25 mouse cellular contexts compared by ENCODE assay signal in genomic region chr5:38106807-38107206, GRCm38 (mm10). TPM values are rescaled to one million over a fixed set of nuclear protein-coding genes. Genes with fewer than 3 reads are reported as not detected.
DNase-seq lines count a peak whose midpoint lies in the region; ATAC-seq and TF ChIP-seq lines count a peak whose summit lies in the region.
"Had no signal": no experiment of that assay in that cellular context is flagged by ENCODE, and none has a peak within 500 bp of the region (broad histone marks: within the 10 kb centered on the region; RNA-seq: fewer than 3 reads in every experiment).

No protein-coding gene starts in this region.

- no peak for TF ChIP-seq POLR2A in lung, adult 2 months (IDR thresholded peaks at IDR 0.05; ENCODE audit: borderline replicate concordance, extremely low read depth, low read depth, low read length)

- WGBS in hindbrain, embryonic 15.5 days = 88% methylated on average over 10 of the region's 10 CpGs
- 86% methylated on average over 10 of the region's 10 CpGs for WGBS in hindbrain, embryonic 16.5 days
- 56% methylated on average over 10 of the region's 10 CpGs for WGBS in limb, embryonic 13.5 days
- WGBS in neural tube, embryonic 13.5 days = 69% methylated on average over 10 of the region's 10 CpGs
- 90% methylated on average over 10 of the region's 10 CpGs for WGBS in lung, adult 2 months

- no peak for DNase-seq in lung, adult 2 months
- DNase-seq in gastrocnemius, postnatal 14 days = no peak
- DNase-seq: adrenal gland, adult 2 months; adrenal gland, postnatal 25 days; cerebellum, adult 11-12 months; cerebellum, adult 8-10 months; cerebellum, postnatal 36 days; gastrocnemius, postnatal 36 days; heart, adult 2 months; heart, postnatal 14 days; heart, postnatal 4 days had no signal

- no peak overlapping the region for H3K4me3 ChIP-seq in hindbrain, embryonic 15.5 days
- H3K4me3 ChIP-seq in hindbrain, embryonic 16.5 days (ENCODE audit: low read length) = no peak overlapping the region
- H3K4me3 ChIP-seq in limb, embryonic 13.5 days = no peak overlapping the region
- H3K4me3 ChIP-seq in neural tube, embryonic 13.5 days = no peak overlapping the region
- H3K4me3 ChIP-seq in lung, adult 2 months (replicated peaks; ENCODE audit: extremely low read depth, low read depth, low read length) = no peak overlapping the region
- H3K4me3 ChIP-seq: embryonic facial prominence, embryonic 10.5 days; embryonic facial prominence, embryonic 13.5 days; erythroblast, embryonic 14.5 days; forebrain, embryonic 12.5 days; forebrain, embryonic 15.5 days; heart, adult 2 months; heart, embryonic 10.5 days; heart, embryonic 13.5 days; hindbrain, embryonic 12.5 days had no signal

- H3K27me3 ChIP-seq in hindbrain, embryonic 15.5 days = no peaks in the 10 kb centered on the region
- no peaks in the 10 kb centered on the region for H3K27me3 ChIP-seq in hindbrain, embryonic 16.5 days (replicated peaks; ENCODE audit: control insufficient read depth, insufficient read depth, low read length)
- H3K27me3 ChIP-seq in limb, embryonic 13.5 days = no peaks in the 10 kb centered on the region
- H3K27me3 ChIP-seq in neural tube, embryonic 13.5 days = no peaks in the 10 kb centered on the region
- H3K27me3 ChIP-seq: embryonic facial prominence, embryonic 13.5 days; forebrain, embryonic 12.5 days; forebrain, embryonic 15.5 days; heart, embryonic 13.5 days; hindbrain, embryonic 12.5 days had no signal

- intact Hi-C loops in gastrocnemius, postnatal 14 days (cut with DNase I; ENCODE audit: low total_unique reads) = no loop called here

- no peak overlapping the region for H3K4me2 ChIP-seq in hindbrain, embryonic 15.5 days
- no peak overlapping the region for H3K4me2 ChIP-seq in hindbrain, embryonic 16.5 days (ENCODE audit: low read length)
- H3K4me2 ChIP-seq in limb, embryonic 13.5 days (replicated peaks) = peak overlapping the region; percentile 23
- no peak overlapping the region for H3K4me2 ChIP-seq in neural tube, embryonic 13.5 days
- H3K4me2 ChIP-seq: embryonic facial prominence, embryonic 13.5 days; forebrain, embryonic 12.5 days; forebrain, embryonic 15.5 days; heart, embryonic 13.5 days; hindbrain, embryonic 12.5 days had no signal

- peaks cover 6% of the 10 kb centered on the region; the same call in 1 of the 2 replicates for H3K36me3 ChIP-seq in hindbrain, embryonic 15.5 days
- peaks cover 7% of the 10 kb centered on the region; the same call in 1 of the 2 replicates for H3K36me3 ChIP-seq in hindbrain, embryonic 16.5 days (ENCODE audit: control insufficient read depth, insufficient read depth, low read length)
- H3K36me3 ChIP-seq in limb, embryonic 13.5 days = peaks cover 40% of the 10 kb centered on the region
- H3K36me3 ChIP-seq in neural tube, embryonic 13.5 days = peaks cover 20% of the 10 kb centered on the region

- H3K9ac ChIP-seq in hindbrain, embryonic 15.5 days = no peak overlapping the region
- no peak overlapping the region for H3K9ac ChIP-seq in hindbrain, embryonic 16.5 days (ENCODE audit: low read depth, low read length)
- no peak overlapping the region for H3K9ac ChIP-seq in limb, embryonic 13.5 days
- no peak overlapping the region for H3K9ac ChIP-seq in neural tube, embryonic 13.5 days
- H3K9ac ChIP-seq: embryonic facial prominence, embryonic 13.5 days; forebrain, embryonic 12.5 days; forebrain, embryonic 15.5 days; heart, embryonic 13.5 days; hindbrain, embryonic 12.5 days had no signal

- H3K9me3 ChIP-seq in hindbrain, embryonic 15.5 days = no peaks in the 10 kb centered on the region
- no peaks in the 10 kb centered on the region for H3K9me3 ChIP-seq in hindbrain, embryonic 16.5 days (ENCODE audit: control insufficient read depth, low read length)
- no peaks in the 10 kb centered on the region; the same call in 1 of the 2 replicates for H3K9me3 ChIP-seq in limb, embryonic 13.5 days
- H3K9me3 ChIP-seq in neural tube, embryonic 13.5 days = no peaks in the 10 kb centered on the region
- H3K9me3 ChIP-seq: embryonic facial prominence, embryonic 10.5 days; embryonic facial prominence, embryonic 13.5 days; forebrain, embryonic 12.5 days; forebrain, embryonic 15.5 days; heart, embryonic 10.5 days; heart, embryonic 13.5 days; hindbrain, embryonic 12.5 days had no signal

- ATAC-seq in hindbrain, embryonic 15.5 days (ENCODE audit: low FRiP score, low read depth) = no peak
- no peak for ATAC-seq in hindbrain, embryonic 16.5 days
- no peak; the same call in 1 of the 2 replicates for ATAC-seq in limb, embryonic 13.5 days (ENCODE audit: low FRiP score, low read depth)
- peak; percentile 64; the same call in 1 of the 2 replicates for ATAC-seq in neural tube, embryonic 13.5 days (ENCODE audit: low read depth)
- ATAC-seq: CD4-positive, CD25-positive, alpha-beta regulatory T cell, adult 4 months; forebrain, embryonic 15.5 days; inflammation-experienced regulatory T-cells, adult 6 months had no signal

- no peaks in the 10 kb centered on the region for H3K4me1 ChIP-seq in hindbrain, embryonic 15.5 days (replicated peaks)
- H3K4me1 ChIP-seq in hindbrain, embryonic 16.5 days (ENCODE audit: control insufficient read depth, insufficient read depth, low read depth, low read length) = no peaks in the 10 kb centered on the region
- H3K4me1 ChIP-seq in limb, embryonic 13.5 days = peaks cover 26% of the 10 kb centered on the region
- peaks cover 29% of the 10 kb centered on the region; the same call in 1 of the 2 replicates for H3K4me1 ChIP-seq in neural tube, embryonic 13.5 days (replicated peaks)
- H3K4me1 ChIP-seq in lung, adult 2 months (ENCODE audit: control insufficient read depth, insufficient read depth, low read length) = no peaks in the 10 kb centered on the region
- H3K4me1 ChIP-seq: embryonic facial prominence, embryonic 10.5 days; embryonic facial prominence, embryonic 13.5 days; forebrain, embryonic 12.5 days; forebrain, embryonic 15.5 days; heart, embryonic 10.5 days; heart, embryonic 13.5 days; hindbrain, embryonic 12.5 days had no signal

- TF ChIP-seq CTCF in lung, adult 2 months (IDR thresholded peaks at IDR 0.05; ENCODE audit: insufficient read depth, low read length) = no peak

- 0 out of 2 replicates have a peak overlapping the region, but pooled peaks have one; percentile 30 for H3K27ac ChIP-seq in hindbrain, embryonic 15.5 days (replicated peaks)
- H3K27ac ChIP-seq in hindbrain, embryonic 16.5 days (ENCODE audit: low read depth, low read length) = no peak overlapping the region
- H3K27ac ChIP-seq in limb, embryonic 13.5 days = peak overlapping the region; percentile 48; the same call in 1 of the 2 replicates
- peak overlapping the region; percentile 49 for H3K27ac ChIP-seq in neural tube, embryonic 13.5 days (replicated peaks)
- H3K27ac ChIP-seq: embryonic facial prominence, embryonic 10.5 days; embryonic facial prominence, embryonic 13.5 days; forebrain, embryonic 12.5 days; forebrain, embryonic 15.5 days; heart, adult 2 months; heart, embryonic 10.5 days; heart, embryonic 13.5 days; hindbrain, embryonic 12.5 days had no signal

RNA-seq across cellular contexts. Expression of gene Nsg1, which starts 52.9 kb away (rescaled TPM):
- polyA plus RNA-seq in hindbrain, embryonic 15.5 days (2015; fragmentation: Nextera tagmentation; extraction: Ambion mirVana) = 1,299 and 1,422 TPM in 2 replicates
- polyA plus RNA-seq in hindbrain, embryonic 16.5 days (2015; fragmentation: Nextera tagmentation; extraction: Ambion mirVana) = 1,495 and 1,654 TPM in 2 replicates
- 149 and 155 TPM in 2 replicates for polyA plus RNA-seq in limb, embryonic 13.5 days (2015; fragmentation: Nextera tagmentation; extraction: Ambion mirVana)
- polyA plus RNA-seq in neural tube, embryonic 13.5 days (2015; fragmentation: Nextera tagmentation; extraction: Ambion mirVana) = 976 and 984 TPM in 2 replicates
- 63.9 and 77.3 TPM in 2 replicates for polyA plus RNA-seq in lung, adult 2 months (2012; rRNA removed)
- total RNA-seq in gastrocnemius, postnatal 14 days (2021) = 1 to 10 TPM; 6.9 to 8.3 TPM
- polyA plus RNA-seq: erythroblast, embryonic 14.5 days had no signal
